Mouse (Mus musculus) testis, adult 2 months (tissue): ENCODE data around the gene Rpl3. TPM values are rescaled to one million over a fixed set of nuclear protein-coding genes. Genes with fewer than 3 reads are reported as not detected.

Experiments
- H3K27ac ChIP-seq: fragments of 200-500 bp; 2 replicates; pipeline ENCODE4 v1.5.1; 2012; ENCODE audit warnings: low read depth, low read length; ENCODE audit not compliant: control insufficient read depth, insufficient read depth
- H3K27me3 ChIP-seq: fragments of 200-500 bp; 2 replicates; pipeline ENCODE4 v1.6.1; 2012; ENCODE audit warnings: mild to moderate bottlenecking, low read length, moderate library complexity; ENCODE audit not compliant: control insufficient read depth, insufficient read depth
- H3K36me3 ChIP-seq: fragments of 200-500 bp; 2 replicates; pipeline ENCODE4 v1.6.1; 2012; ENCODE audit warnings: mild to moderate bottlenecking, low read length; ENCODE audit not compliant: control insufficient read depth, insufficient read depth
- H3K4me1 ChIP-seq: fragments of 200-500 bp; 2 replicates; pipeline ENCODE4 v1.6.1; 2012; ENCODE audit warnings: low read length; ENCODE audit not compliant: control insufficient read depth, insufficient read depth
- H3K4me3 ChIP-seq: fragments of 200-500 bp; 2 replicates; pipeline ENCODE4 v1.5.1; 2012; ENCODE audit warnings: low read depth, mild to moderate bottlenecking, low read length, moderate library complexity, mixed read lengths; ENCODE audit not compliant: control insufficient read depth
- CTCF ChIP-seq: fragments of 200-500 bp; IDR thresholded peaks from 2 replicates; pipeline ENCODE4 v1.5.1; 2012; ENCODE audit warnings: low read depth, mild to moderate bottlenecking, inconsistent platforms, low read length, moderate library complexity; ENCODE audit not compliant: control insufficient read depth, insufficient read depth, insufficient replicate concordance
- POLR2A ChIP-seq: fragments of 200-500 bp; IDR thresholded peaks from 2 replicates; pipeline ENCODE4 v1.6.1; 2012; ENCODE audit warnings: low read depth, mild to moderate bottlenecking, inconsistent platforms, low read length, moderate library complexity; ENCODE audit not compliant: control insufficient read depth
- polyA plus RNA-seq: library from polyadenylated mRNA; depleted of rRNA; stranded (reverse); fragments of >200 nt; gene quantifications from 2 replicates; pipeline ENCODE4 v1.2.3, GENCODE M21; 2012

Gene Rpl3
- polyA plus RNA-seq, 1 experiment = 122 TPM

DNA sequence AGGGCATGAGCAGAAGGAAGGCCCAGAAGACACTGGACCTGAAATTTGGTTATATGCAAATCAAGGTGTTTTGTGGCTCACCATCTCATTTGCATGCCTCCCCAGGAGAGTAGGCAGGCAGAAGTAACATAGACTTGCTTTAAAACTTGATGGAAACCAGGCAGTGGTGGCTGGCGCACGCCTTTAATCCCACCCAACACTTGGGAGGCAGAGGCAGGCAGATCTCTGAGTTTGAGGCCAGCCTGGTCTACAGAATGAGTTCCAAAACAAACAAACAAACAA lies 53.6 kb downstream of the Rpl3 start:
- no peak overlapping the region for H3K4me3 ChIP-seq
- TF ChIP-seq CTCF (no peak), POLR2A (no peak)
- H3K27ac ChIP-seq = no peak overlapping the region
- no peaks in the 10 kb centered on the region for H3K4me1 ChIP-seq
- no peaks in the 10 kb centered on the region for H3K36me3 ChIP-seq
- no peaks in the 10 kb centered on the region for H3K27me3 ChIP-seq

DNA sequence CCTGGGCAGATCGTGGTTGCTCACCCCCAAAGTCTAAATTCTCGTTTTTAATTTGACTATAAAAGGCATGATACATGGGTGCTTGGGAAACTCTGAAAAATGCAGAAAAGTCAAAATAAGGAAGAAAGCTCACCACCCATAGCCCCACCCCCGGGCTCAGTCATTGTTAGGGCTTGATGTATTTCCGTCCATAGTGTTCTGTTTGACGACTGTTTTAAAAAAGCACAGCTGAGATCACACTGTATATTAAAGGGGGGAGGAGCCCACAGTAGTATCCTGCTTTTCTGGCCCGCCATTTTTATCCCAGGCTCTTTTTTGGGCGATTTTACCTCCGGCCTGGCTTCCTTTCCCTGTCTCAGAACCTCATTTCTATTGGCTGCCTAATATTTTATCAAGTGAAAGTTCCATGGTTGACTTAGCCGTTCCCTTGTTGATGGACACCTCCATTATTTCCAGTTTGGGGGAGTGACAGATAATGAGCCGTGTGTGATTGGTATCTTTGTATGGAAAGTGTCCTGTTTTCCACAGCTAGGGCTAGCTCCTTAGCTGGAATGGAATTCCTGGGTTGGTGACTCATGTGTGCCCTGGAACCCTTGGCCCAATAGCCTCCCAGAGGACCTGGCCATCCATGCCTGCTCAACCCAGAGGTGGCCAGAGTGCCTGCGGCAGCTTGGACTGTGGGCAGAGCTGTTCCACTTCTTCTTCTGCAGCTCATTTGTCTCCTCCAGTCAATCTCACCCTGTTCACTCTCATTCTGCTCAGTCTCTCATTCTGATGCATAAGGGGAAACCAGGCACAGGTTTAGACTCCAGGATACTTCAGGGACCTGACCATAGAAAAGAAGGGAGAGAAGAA lies 54.2 kb downstream of the Rpl3 start:
- H3K27me3 ChIP-seq = no peaks in the 10 kb centered on the region
- no peak overlapping the region for H3K4me3 ChIP-seq
- no peaks in the 10 kb centered on the region for H3K36me3 ChIP-seq
- H3K27ac ChIP-seq = no peak overlapping the region
- TF ChIP-seq POLR2A (no peak), CTCF (no peak)
- no peaks in the 10 kb centered on the region for H3K4me1 ChIP-seq

DNA sequence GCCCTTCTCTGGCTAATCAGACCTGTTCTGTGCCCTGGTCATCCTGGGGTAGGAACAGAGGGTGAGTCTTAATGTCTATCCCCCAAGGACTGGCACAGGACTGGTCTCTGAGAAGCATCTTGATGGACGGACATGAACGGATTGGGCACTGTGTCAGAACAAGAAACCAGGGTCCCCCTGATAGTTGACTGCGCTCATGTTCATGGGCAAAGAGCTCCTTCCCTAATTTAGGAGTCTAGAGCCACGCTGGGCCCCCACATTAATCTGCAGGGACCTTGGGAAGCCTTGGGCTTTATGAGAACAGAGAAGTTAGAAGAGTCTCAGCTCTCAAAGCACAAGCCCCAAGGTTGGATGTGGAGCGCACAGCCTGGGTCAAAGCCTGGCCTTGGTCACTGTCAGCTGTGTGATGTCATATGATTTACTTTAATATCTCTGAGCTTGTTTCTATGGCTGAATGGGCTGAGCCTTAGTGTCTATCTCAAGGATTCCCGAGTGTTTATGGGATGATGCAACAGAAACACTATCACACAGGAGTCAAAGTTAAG lies 56.3 kb downstream of the Rpl3 start:
- H3K36me3 ChIP-seq = no peaks in the 10 kb centered on the region
- H3K27ac ChIP-seq = no peak overlapping the region
- H3K27me3 ChIP-seq = no peaks in the 10 kb centered on the region
- no peak overlapping the region for H3K4me3 ChIP-seq
- TF ChIP-seq CTCF = no peak
- H3K4me1 ChIP-seq = no peaks in the 10 kb centered on the region

DNA sequence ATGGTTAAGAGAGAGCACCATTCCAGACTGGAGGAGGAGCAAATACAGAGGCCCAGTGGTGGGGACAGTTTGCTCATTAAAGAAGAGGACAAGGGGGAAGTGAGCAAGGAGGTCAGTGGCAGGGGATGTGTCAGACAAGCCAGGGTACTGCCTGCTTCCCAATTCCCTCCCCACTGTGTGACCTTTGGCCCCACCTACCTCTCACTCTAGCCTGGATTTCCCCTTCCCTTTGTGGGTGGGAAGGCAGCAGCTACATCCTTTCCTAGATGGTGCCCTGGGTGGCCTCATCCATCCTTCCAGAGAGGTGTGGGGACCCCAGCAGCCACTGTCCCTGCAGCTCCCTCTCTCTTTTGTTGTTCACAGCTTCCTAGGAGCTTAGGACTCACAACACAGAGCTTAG lies 56.8 kb downstream of the Rpl3 start:
- Histone ChIP-seq H3K27ac (no peak overlapping the region), H3K27me3 (no peaks in the 10 kb centered on the region), H3K4me1 (no peaks in the 10 kb centered on the region), H3K4me3 (no peak overlapping the region), H3K36me3 (no peaks in the 10 kb centered on the region)
- TF ChIP-seq POLR2A (no peak), CTCF (no peak)

DNA sequence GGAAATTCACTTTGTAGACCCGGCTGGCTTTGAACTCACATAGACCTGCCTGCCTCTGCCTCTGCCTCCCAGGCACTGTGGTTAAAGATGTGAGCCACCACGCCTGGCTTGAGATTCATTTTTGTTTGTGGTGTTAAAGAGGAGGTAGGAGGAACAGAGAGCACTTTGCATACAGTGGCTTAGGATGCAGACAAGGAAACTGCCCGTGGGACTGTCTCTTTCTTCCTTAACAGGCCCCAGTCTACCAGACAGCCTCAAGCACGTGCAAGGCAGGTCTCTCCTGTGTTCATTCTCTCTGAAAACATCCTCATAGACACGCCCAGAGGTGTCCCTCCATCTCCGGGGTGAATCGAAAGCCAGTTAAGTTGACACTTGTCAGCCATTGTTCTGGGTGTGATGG lies 57.3 kb downstream of the Rpl3 start:
- H3K4me1 ChIP-seq = no peaks in the 10 kb centered on the region
- H3K27me3 ChIP-seq = no peaks in the 10 kb centered on the region
- H3K36me3 ChIP-seq = no peaks in the 10 kb centered on the region
- no peak overlapping the region for H3K27ac ChIP-seq
- no peak overlapping the region for H3K4me3 ChIP-seq
- TF ChIP-seq POLR2A (no peak), CTCF (no peak)

DNA sequence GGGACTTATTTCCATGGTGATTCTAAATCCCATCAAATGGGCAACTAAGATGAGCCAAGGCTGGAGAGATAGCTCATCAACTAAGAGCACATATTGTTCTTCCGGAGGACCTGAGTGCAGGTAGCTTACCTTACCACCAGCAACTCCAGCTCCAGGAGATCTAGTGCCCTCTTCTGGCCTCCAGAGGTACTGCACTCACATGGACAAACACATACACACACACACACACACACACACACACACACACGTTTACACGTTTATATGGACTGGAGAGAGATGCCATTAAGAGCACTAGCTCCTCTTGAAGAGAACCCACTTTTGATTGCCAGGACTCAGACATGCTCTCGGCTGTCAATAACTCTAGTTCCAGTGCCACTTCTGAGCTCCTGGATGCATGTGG lies 60.5 kb downstream of the Rpl3 start:
- H3K4me3 ChIP-seq = no peak overlapping the region
- TF ChIP-seq POLR2A = no peak
- TF ChIP-seq CTCF = peak; percentile 77; the same call in 1 of the 2 replicates
- H3K27ac ChIP-seq = no peak overlapping the region
- H3K36me3 ChIP-seq = no peaks in the 10 kb centered on the region
- H3K27me3 ChIP-seq = no peaks in the 10 kb centered on the region
- H3K4me1 ChIP-seq = peaks cover 6% of the 10 kb centered on the region

DNA sequence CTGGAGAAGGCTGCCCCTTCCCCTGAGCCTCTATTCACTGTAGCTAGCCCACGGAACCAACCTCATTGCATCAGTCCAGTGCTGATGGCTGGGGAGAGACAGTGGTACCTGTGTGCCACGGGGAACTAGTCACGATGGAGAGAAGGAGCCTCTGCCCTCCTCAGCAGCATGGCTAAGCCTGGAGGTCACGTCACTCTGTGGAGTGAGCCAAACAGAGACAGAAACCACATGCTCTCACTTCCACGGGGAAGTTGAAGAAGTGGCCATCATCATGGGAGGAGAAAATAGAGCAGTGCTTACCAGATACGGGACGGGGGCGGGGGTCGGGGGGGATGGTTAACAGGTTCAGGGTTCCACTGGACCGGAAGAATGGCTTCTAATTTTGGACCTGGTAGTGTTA lies 61.3 kb downstream of the Rpl3 start:
- TF ChIP-seq POLR2A (no peak), CTCF (no peak)
- no peak overlapping the region for H3K27ac ChIP-seq
- H3K4me1 ChIP-seq = peaks cover 9% of the 10 kb centered on the region
- no peak overlapping the region for H3K4me3 ChIP-seq
- H3K27me3 ChIP-seq = no peaks in the 10 kb centered on the region
- H3K36me3 ChIP-seq = no peaks in the 10 kb centered on the region
